ENCODE assay signal across 13 mouse cellular contexts in genomic region chr4:53986519-53987301, GRCm38 (mm10).
"Had no signal": no experiment of that assay in that cellular context is flagged by ENCODE, and none has a peak within 500 bp of the region (broad histone marks: within the 10 kb centered on the region; RNA-seq: fewer than 3 reads in every experiment).

No protein-coding gene starts in this region.

- H3K27ac ChIP-seq: limb, embryonic 15.5 days; liver, embryonic 12.5 days; midbrain, embryonic 10.5 days; neural tube, embryonic 13.5 days; stomach, embryonic 15.5 days had no signal

- ATAC-seq: intestine, embryonic 16.5 days; liver, embryonic 12.5 days had no signal

- DNase-seq: kidney, adult 2 months; kidney, postnatal 25 days; layer of hippocampus, adult 9-11 months; layer of hippocampus, postnatal 36 days; lung, embryonic 14.5 days; midbrain, embryonic 14.5 days; thymus, postnatal 36 days had no signal

- H3K4me1 ChIP-seq: limb, embryonic 15.5 days; liver, embryonic 12.5 days; midbrain, embryonic 10.5 days; neural tube, embryonic 13.5 days; stomach, embryonic 15.5 days had no signal

- H3K4me3 ChIP-seq: limb, embryonic 15.5 days; liver, embryonic 12.5 days; midbrain, embryonic 10.5 days; neural tube, embryonic 13.5 days; stomach, embryonic 15.5 days had no signal
